Mouse (Mus musculus) cerebellum, adult 9-10 months (tissue): Measurements from ENCODE around the gene Gm14862.

Source experiments
- DNase-seq: peaks from one replicate; pipeline ENCODE4 v3.0.0; 2022

Gm14862 gene

DNA sequence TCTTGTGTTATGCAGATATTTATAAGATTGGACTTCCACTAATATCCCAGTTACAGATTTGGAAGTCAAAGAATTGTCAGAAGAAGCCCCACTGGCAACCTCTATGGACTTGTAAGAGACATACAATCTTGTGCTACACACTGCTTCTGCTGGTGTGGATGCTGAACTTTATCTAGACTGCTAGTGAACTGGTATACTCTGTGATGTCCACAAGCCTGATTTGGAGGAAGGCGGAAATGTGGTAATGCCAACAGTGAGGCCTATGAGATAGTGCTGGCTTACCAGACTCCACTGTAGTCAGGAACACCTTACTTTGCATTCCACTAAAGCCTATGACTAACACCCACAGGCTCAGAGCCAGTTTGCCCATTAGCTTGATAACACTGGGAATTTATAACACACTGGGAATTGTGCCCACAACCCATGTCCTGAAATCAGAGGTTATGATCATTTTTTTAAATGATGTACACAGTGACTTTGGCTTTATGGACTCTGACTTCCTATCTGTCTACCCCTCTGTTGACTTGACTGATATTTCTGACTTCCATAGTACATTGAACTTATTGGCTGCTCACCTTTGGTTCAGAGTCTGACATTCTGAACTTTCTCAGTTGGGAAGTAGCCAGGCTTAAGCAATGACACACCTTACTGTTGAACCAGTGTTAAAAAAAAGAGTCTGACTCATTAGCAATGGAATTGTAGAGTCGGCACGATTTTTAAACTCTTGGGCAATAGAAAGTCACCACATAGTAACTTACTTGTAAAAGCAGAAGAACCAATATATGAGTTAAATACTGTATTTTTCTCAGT, 34.1 kb downstream of the Gm14862 start:
- DNase-seq: no peak

- no peak for DNase-seq
Observed at GRCm38 (mm10) chrX:9221736-9222135, 35.0 kb downstream of the Gm14862 start.

DNA sequence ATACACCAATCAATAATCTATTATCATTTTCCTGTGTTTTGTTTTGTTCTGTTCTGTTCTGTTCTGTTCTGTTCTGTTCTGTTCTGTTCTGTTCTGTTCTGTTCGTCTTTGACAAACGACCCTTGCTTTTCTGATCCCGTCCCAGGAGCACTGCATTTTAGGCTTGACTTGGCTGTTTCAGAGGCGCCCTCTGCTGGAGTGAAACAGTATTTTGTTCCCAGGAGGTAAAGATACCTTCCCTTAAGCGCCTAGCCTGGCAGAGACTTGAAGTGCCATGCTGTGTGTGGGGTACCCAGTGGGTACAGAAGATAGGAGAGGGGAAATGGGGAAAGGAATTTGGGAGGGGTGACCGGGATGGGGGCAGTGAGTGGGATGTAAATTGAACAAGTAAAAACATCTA, 35.5 kb downstream of the Gm14862 start:
- DNase-seq: no peak

- DNase-seq: no peak
Observed at GRCm38 (mm10) chrX:9219570-9219969, 37.1 kb downstream of the Gm14862 start.

DNA sequence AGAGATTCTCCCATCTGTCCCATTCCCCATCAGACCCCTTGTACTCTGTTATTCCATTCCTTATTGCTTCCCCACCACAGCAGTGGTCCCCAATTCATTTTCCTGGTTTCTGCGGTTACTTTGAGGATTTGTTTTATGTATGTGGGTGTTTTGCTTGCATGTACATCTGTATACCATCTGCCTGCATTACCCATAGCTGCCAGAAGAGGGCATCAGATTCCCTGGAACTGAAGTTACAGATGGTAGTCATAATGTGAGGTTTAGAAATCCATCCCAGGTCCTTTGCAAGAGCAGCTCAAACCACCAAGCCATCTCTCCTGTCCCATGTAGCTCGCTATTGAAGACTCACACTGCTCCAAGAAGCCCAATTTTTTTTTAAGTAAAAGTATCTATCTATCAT, 40.5 kb downstream of the Gm14862 start:
- DNase-seq: no peak

GRCm38 (mm10) chrX:9205121-9205520, 51.6 kb downstream of the Gm14862 start:
- no peak for DNase-seq

DNA sequence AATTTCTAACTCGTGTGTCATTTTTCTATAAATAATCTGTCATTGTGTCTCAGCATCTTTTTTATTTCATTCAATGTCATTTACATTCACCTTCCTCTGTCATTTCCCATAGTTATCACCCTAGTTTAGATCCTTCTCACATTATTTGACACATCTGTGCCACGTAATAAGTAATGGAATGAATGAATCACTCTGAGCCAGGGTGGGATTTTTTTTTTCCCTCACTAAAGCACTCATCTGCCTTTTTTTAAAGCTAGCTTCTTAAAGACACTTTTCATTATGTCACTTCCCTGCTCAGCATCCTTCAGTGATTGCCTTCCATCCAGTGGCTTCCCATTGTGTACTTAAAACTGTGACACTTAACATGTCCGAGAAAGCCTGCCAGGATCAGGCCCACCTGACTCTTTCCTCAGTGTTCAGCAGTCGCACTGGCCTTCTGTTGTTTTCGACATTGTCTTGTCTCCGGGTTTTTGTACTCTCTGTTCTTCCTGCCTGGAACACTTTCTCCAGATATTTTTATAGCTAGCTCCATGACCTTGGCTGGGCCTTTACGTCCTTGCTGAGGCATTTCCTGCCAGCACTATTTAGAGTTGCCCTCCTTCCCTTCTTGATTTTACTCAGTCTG, 53.8 kb downstream of the Gm14862 start:
- peak; percentile 45 for DNase-seq

DNA sequence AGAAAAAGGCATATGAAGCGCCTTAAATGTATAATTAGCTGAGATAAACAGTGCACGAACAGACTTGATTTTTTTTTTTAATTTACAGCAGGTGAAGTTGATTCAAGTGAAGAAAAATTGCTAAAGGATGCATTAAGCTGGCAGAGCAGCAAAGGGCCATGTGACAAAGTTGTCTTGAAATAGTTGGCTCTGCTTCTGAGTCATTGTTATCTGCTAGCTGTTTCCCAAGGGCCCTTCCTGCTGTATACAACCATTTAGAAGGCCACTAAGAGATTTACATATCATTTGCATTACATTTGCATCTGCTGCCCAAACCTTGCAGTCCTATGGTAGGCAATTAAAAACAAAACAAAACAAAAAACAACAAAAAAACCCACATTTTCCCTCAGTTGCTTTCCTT, 54.7 kb downstream of the Gm14862 start:
- no peak for DNase-seq
